Mouse (Mus musculus): Measurements from ENCODE around the gene Pkp4. TPM values are rescaled to one million over a fixed set of nuclear protein-coding genes. Genes with fewer than 3 reads are reported as not detected.

Pkp4 gene
- polyA plus RNA-seq, 1 experiment from 2014 or later = 20.2 TPM

DNA sequence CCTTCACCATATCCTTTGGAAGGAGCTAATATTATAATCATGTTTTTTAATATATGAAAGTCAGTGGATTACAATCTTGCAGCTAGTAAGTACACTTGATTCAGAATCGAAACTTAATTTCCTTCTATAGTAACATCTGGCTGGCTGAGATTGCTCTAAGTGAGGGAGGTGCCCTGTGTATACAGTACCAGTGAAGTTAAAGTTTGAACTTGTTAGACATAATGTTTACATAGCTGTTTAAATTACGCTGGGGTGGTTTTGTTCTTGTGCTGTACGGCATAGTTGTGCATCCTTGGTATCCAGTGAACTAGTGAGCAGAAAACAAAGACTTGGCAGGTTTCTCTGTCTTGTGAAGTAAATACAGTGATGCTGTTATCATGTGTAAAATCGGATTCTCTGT lies 18.3 kb downstream of the Pkp4 start:
- no peak overlapping the region for H3K9ac ChIP-seq (ENCODE audit: low read length)
- H3K9me3 ChIP-seq (ENCODE audit: control insufficient read depth, low read length) = no peaks in the 10 kb centered on the region
- DNase-seq (ENCODE audit: low spot score, missing footprints) = no peak
- H3K4me1 ChIP-seq (ENCODE audit: control insufficient read depth, insufficient read depth, low read length) = 0 out of 2 replicates have a peak, but pooled peaks cover 2% of the 10 kb centered on the region
- no peaks in the 10 kb centered on the region for H3K27me3 ChIP-seq (ENCODE audit: control insufficient read depth, insufficient read depth, low read length)
- H3K4me3 ChIP-seq (ENCODE audit: low read depth, low read length) = no peak overlapping the region
- H3K36me3 ChIP-seq (ENCODE audit: control insufficient read depth, insufficient read depth, low read length) = no peaks in the 10 kb centered on the region
- WGBS = 79% methylated on average over 4 of the region's 4 CpGs
- H3K4me2 ChIP-seq = no peak overlapping the region
- ATAC-seq (ENCODE audit: low FRiP score) = no peak
- H3K27ac ChIP-seq (ENCODE audit: low read depth, low read length) = no peak overlapping the region

GRCm38 (mm10) chr2:59179487-59179886 lies 18.8 kb downstream of the Pkp4 start:
- H3K9ac ChIP-seq (ENCODE audit: low read length) = no peak overlapping the region
- H3K36me3 ChIP-seq (ENCODE audit: control insufficient read depth, insufficient read depth, low read length) = no peaks in the 10 kb centered on the region
- DNase-seq (ENCODE audit: low spot score, missing footprints) (no peak), ATAC-seq (ENCODE audit: low FRiP score) (no peak)
- no peaks in the 10 kb centered on the region for H3K27me3 ChIP-seq (ENCODE audit: control insufficient read depth, insufficient read depth, low read length)
- 0 out of 2 replicates have a peak, but pooled peaks cover 2% of the 10 kb centered on the region for H3K4me1 ChIP-seq (ENCODE audit: control insufficient read depth, insufficient read depth, low read length)
- no peak overlapping the region for H3K27ac ChIP-seq (ENCODE audit: low read depth, low read length)
- 57% methylated on average over 5 of the region's 5 CpGs for WGBS
- no peak overlapping the region for H3K4me3 ChIP-seq (ENCODE audit: low read depth, low read length)
- H3K9me3 ChIP-seq (ENCODE audit: control insufficient read depth, low read length) = no peaks in the 10 kb centered on the region
- H3K4me2 ChIP-seq = no peak overlapping the region

- no peaks in the 10 kb centered on the region for H3K27me3 ChIP-seq (ENCODE audit: control insufficient read depth, insufficient read depth, low read length)
- ATAC-seq (ENCODE audit: low FRiP score) = no peak
- H3K4me3 ChIP-seq (ENCODE audit: low read depth, low read length) = no peak overlapping the region
- 86% methylated on average over 15 of the region's 15 CpGs for WGBS
- no peak for DNase-seq (ENCODE audit: low spot score, missing footprints)
- H3K4me1 ChIP-seq (ENCODE audit: control insufficient read depth, insufficient read depth, low read length) = 0 out of 2 replicates have a peak, but pooled peaks cover 2% of the 10 kb centered on the region
- H3K4me2 ChIP-seq = no peak overlapping the region
- H3K9me3 ChIP-seq (ENCODE audit: control insufficient read depth, low read length) = no peaks in the 10 kb centered on the region
- H3K36me3 ChIP-seq (ENCODE audit: control insufficient read depth, insufficient read depth, low read length) = no peaks in the 10 kb centered on the region
- no peak overlapping the region for H3K27ac ChIP-seq (ENCODE audit: low read depth, low read length)
- H3K9ac ChIP-seq (ENCODE audit: low read length) = no peak overlapping the region
Observed at GRCm38 (mm10) chr2:59181321-59182113, 20.9 kb downstream of the Pkp4 start.

GRCm38 (mm10) chr2:59183541-59183940 lies 22.9 kb downstream of the Pkp4 start:
- no peaks in the 10 kb centered on the region for H3K27me3 ChIP-seq (ENCODE audit: control insufficient read depth, insufficient read depth, low read length)
- no peaks in the 10 kb centered on the region for H3K9me3 ChIP-seq (ENCODE audit: control insufficient read depth, low read length)
- no peak overlapping the region for H3K9ac ChIP-seq (ENCODE audit: low read length)
- DNase-seq (ENCODE audit: low spot score, missing footprints) (no peak), ATAC-seq (ENCODE audit: low FRiP score) (no peak)
- WGBS = 86% methylated on average over 4 of the region's 4 CpGs
- H3K4me2 ChIP-seq = no peak overlapping the region
- H3K4me3 ChIP-seq (ENCODE audit: low read depth, low read length) = no peak overlapping the region
- H3K4me1 ChIP-seq (ENCODE audit: control insufficient read depth, insufficient read depth, low read length) = 0 out of 2 replicates have a peak, but pooled peaks cover 2% of the 10 kb centered on the region
- H3K27ac ChIP-seq (ENCODE audit: low read depth, low read length) = no peak overlapping the region
- no peaks in the 10 kb centered on the region for H3K36me3 ChIP-seq (ENCODE audit: control insufficient read depth, insufficient read depth, low read length)

DNA sequence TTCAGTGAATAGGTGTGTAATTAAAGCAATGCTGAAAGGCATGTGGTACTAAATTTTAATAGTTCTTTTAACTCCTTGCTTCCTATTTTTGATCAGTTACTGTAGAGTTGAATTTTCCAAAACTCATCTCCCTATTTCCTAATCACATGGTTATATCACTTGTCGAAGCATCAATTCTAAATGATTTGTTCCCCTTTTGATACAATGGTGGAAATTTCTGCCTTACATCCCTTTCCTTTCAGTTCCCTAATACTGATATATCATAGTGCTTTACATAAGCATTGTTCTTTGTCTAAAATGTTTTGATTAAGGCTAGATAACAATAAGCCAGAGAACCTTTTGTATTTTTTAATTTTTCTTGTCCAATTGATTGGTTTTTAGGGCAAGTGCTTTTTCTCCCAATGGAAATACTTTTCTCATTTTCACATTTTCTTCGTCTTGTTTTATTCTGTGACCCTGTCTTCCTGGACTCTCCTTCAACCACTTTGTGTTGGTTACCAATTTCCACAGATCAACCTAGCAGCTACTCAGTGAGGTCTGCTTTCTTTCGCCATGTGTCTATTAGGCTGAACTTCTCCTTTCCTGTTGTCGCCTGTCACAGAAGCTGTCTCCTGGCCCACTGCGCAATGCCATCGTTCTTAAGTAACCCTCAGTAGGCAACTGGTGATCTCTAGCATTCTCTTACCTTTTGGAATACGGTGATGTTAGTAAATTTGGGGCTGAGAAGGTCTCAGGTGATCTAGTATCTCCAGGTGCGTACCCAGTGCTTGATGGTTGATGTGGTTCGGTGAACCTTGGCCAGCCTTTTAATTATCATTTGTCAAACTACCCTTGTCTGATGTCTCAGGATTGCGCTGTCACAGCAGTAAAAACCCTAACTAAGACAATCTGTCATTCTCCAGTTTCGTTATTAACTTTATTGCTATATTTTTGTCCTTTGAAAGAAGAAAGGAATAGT lies 23.7 kb downstream of the Pkp4 start:
- no peak for DNase-seq (ENCODE audit: low spot score, missing footprints)

DNA sequence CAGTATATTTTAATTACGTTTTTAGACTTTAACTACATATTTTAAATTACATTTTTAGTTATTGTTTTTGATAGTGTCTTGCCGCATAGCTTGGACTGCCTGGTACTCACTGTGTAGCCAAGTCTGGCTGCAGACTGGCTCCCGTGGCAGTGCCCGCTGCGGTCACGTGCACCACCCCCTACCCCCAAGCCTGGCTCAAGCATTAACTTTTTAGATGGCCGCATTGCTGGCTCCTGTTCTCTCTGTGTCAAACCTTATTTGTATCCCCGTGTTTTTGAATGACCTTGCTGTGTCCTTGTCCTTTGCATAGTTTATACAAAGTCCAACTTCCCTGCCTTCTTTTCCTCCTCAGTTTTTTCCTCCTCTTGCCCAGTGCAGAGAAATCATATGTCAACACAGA lies 25.5 kb downstream of the Pkp4 start:
- Histone ChIP-seq H3K27me3 (ENCODE audit: control insufficient read depth, insufficient read depth, low read length) (no peaks in the 10 kb centered on the region), H3K36me3 (ENCODE audit: control insufficient read depth, insufficient read depth, low read length) (no peaks in the 10 kb centered on the region), H3K4me1 (ENCODE audit: control insufficient read depth, insufficient read depth, low read length) (no peaks in the 10 kb centered on the region), H3K4me2 (no peak overlapping the region), H3K4me3 (ENCODE audit: low read depth, low read length) (no peak overlapping the region), H3K27ac (ENCODE audit: low read depth, low read length) (no peak overlapping the region), H3K9ac (ENCODE audit: low read length) (no peak overlapping the region), H3K9me3 (ENCODE audit: control insufficient read depth, low read length) (no peaks in the 10 kb centered on the region)
- ATAC-seq (ENCODE audit: low FRiP score) (no peak), DNase-seq (ENCODE audit: low spot score, missing footprints) (no peak)
- 94% methylated on average over 8 of the region's 8 CpGs for WGBS

More for the DNA sequence above, 23.7 kb downstream of the Pkp4 start:
- Histone ChIP-seq H3K4me1 (ENCODE audit: control insufficient read depth, insufficient read depth, low read length) (0 out of 2 replicates have a peak, but pooled peaks cover 2% of the 10 kb centered on the region), H3K9me3 (ENCODE audit: control insufficient read depth, low read length) (no peaks in the 10 kb centered on the region), H3K27me3 (ENCODE audit: control insufficient read depth, insufficient read depth, low read length) (no peaks in the 10 kb centered on the region), H3K27ac (ENCODE audit: low read depth, low read length) (no peak overlapping the region), H3K4me2 (no peak overlapping the region), H3K9ac (ENCODE audit: low read length) (no peak overlapping the region), H3K36me3 (ENCODE audit: control insufficient read depth, insufficient read depth, low read length) (no peaks in the 10 kb centered on the region), H3K4me3 (ENCODE audit: low read depth, low read length) (no peak overlapping the region)
- no peak for ATAC-seq (ENCODE audit: low FRiP score)
- 97% methylated on average over 11 of the region's 11 CpGs for WGBS

DNA sequence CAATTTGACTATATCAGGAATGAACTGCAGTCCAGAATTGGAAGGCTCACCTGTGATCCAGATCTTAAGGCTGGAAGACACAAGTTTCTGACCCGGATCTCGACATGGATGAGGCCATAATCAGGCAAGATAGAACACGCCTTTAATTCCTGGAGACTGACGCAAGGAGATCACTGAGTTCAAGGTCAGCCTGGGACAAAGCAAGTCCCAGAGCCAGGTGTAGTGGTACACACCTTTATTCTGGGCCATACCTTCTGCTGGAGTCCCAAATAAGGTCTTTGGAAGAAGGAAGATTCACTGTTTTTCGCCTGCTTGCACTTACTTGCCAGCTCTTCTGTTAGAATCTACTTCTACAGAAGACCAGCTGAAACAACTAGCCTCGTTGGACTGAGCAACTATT lies 26.3 kb downstream of the Pkp4 start:
- H3K9me3 ChIP-seq (ENCODE audit: control insufficient read depth, low read length) = no peaks in the 10 kb centered on the region
- ATAC-seq (ENCODE audit: low FRiP score) (no peak), DNase-seq (ENCODE audit: low spot score, missing footprints) (no peak)
- H3K4me1 ChIP-seq (ENCODE audit: control insufficient read depth, insufficient read depth, low read length) = no peaks in the 10 kb centered on the region
- no peaks in the 10 kb centered on the region for H3K27me3 ChIP-seq (ENCODE audit: control insufficient read depth, insufficient read depth, low read length)
- H3K36me3 ChIP-seq (ENCODE audit: control insufficient read depth, insufficient read depth, low read length) = no peaks in the 10 kb centered on the region
- no peak overlapping the region for H3K4me2 ChIP-seq
- H3K27ac ChIP-seq (ENCODE audit: low read depth, low read length) = no peak overlapping the region
- 92% methylated on average over 6 of the region's 6 CpGs for WGBS
- H3K4me3 ChIP-seq (ENCODE audit: low read depth, low read length) = no peak overlapping the region
- H3K9ac ChIP-seq (ENCODE audit: low read length) = no peak overlapping the region

DNA sequence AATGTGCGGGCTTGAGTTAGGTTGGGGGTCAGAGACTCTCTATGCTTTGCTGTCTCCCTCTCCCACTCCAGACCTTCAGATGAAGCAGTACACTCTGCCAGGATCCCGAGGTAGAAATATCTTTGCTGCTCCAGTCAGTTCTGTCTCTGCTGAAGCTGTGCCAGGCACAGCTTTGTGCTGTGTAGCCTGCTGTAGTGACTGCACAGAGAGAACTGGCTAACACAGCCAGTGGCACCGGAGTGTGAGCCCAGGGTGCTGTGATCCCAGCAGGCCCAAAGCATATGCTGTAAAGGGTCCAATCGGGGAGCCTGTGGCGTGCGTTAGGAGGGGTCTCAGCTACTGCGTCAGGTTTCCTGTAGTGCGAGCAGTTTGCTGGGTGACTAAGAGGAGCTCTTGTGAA lies 27.7 kb downstream of the Pkp4 start:
- no peaks in the 10 kb centered on the region for H3K27me3 ChIP-seq (ENCODE audit: control insufficient read depth, insufficient read depth, low read length)
- H3K4me3 ChIP-seq (ENCODE audit: low read depth, low read length) = no peak overlapping the region
- no peaks in the 10 kb centered on the region for H3K9me3 ChIP-seq (ENCODE audit: control insufficient read depth, low read length)
- H3K36me3 ChIP-seq (ENCODE audit: control insufficient read depth, insufficient read depth, low read length) = no peaks in the 10 kb centered on the region
- ATAC-seq (ENCODE audit: low FRiP score) (no peak), DNase-seq (ENCODE audit: low spot score, missing footprints) (no peak)
- no peak overlapping the region for H3K27ac ChIP-seq (ENCODE audit: low read depth, low read length)
- H3K9ac ChIP-seq (ENCODE audit: low read length) = no peak overlapping the region
- no peaks in the 10 kb centered on the region for H3K4me1 ChIP-seq (ENCODE audit: control insufficient read depth, insufficient read depth, low read length)
- no peak overlapping the region for H3K4me2 ChIP-seq
- 88% methylated on average over 8 of the region's 8 CpGs for WGBS

DNA sequence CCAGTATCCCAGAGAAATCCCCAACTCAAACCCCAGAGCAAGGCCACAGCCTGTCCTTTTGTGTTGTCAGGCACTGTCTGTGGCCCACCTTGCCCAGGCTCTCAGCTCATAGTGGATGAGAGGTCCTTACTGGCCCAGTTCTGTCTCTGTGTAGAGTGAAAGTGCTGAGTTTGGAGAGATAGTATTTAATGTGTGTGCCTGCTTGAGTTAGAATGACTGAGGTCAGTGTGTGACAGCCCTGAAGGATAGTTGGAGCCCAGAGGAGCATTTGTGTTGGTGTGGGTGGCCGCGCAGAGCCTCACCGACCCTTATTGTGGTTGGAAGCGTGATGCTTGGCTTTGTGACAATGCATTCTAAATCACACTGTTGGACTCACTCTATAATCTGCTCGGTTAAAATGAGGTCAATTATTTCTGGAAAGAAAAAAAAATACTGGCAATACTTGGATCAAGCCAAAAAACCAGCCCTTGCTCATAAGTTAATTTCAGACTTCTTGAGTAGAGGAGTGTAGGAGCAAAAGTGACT lies 29.1 kb downstream of the Pkp4 start:
- Histone ChIP-seq H3K4me1 (ENCODE audit: control insufficient read depth, insufficient read depth, low read length) (no peaks in the 10 kb centered on the region), H3K27me3 (ENCODE audit: control insufficient read depth, insufficient read depth, low read length) (no peaks in the 10 kb centered on the region), H3K4me2 (no peak overlapping the region), H3K4me3 (ENCODE audit: low read depth, low read length) (no peak overlapping the region), H3K36me3 (ENCODE audit: control insufficient read depth, insufficient read depth, low read length) (no peaks in the 10 kb centered on the region), H3K9ac (ENCODE audit: low read length) (no peak overlapping the region), H3K9me3 (ENCODE audit: control insufficient read depth, low read length) (no peaks in the 10 kb centered on the region), H3K27ac (ENCODE audit: low read depth, low read length) (no peak overlapping the region)
- no peak for ATAC-seq (ENCODE audit: low FRiP score)
- 88% methylated on average over 5 of the region's 5 CpGs for WGBS
- no peak for DNase-seq (ENCODE audit: low spot score, missing footprints)
